Mouse (Mus musculus): Measurements from ENCODE around the gene Gm14409.
"Not testable (repeated sequence)": the region's sequence is repeated elsewhere in the genome, so short reads cannot be mapped to it uniquely, and the experiment has no call there.

Gm14409 gene

DNA sequence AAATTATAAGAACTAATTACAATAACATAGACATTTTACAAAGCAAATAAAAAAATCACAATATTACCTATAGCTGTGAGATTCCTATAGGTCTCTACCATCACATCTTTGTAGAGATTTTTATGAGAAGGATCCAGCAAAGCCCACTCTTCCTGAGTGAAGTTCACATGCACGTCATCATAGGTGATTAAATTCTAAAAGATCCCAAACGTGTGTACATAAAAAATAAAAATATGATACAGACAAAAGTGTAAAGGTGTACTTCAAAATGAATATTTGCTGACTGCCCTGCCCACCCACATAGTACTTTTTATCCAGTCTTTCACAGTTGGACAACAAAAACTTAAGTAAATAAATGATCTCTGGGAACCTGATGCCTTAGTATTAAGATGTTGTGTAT lies at the start of gene Gm14409:
Gene Gm14409, minus strand, starts transcription at position 101 of the 400 bp plus-strand sequence.
- DNase-seq (ENCODE audit: low read depth in 2 of 2, low spot score in 2 of 2), result not testable (repeated sequence)

DNA sequence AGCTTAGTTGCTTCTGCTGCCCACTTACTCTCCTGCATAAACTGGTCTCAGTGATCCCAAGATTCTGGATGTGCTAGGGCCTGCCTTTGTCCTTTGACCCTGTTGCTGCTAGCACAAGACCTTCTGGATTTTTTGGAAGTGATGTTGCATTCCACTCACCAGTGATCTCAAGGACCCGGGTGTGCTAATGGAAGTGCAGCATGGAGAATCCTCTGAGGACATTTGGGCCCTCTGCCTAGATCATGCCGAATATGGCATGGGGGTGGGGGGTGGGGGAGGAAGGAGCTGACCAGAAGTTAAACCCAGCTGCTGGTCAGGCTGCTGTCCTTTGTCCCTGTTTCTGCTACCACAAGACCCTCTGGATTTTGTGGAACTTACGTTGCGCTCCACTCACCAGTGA lies 42.8 kb upstream of the Gm14409 start:
- not testable (repeated sequence) for DNase-seq (ENCODE audit: low read depth in 2 of 2, low spot score in 2 of 2)

DNA sequence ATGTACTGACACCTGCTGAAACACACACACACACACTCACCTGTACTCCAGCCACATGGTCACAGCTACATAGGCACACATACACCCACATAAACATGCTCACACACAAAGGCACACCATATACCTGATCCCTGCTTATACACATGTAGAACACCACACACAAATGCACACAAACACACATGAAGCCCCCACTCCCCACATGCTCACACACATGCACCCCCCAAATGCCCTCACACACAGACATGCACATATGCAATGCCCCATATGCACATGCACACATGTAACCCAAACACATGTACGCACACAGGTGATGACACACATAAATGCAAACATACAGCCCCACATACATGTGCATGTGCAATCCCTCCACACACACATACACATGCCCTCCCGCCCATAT lies 38.1 kb upstream of the Gm14409 start:
- DNase-seq (ENCODE audit: low read depth in 2 of 2, low spot score in 2 of 2), result not testable (repeated sequence)

DNA sequence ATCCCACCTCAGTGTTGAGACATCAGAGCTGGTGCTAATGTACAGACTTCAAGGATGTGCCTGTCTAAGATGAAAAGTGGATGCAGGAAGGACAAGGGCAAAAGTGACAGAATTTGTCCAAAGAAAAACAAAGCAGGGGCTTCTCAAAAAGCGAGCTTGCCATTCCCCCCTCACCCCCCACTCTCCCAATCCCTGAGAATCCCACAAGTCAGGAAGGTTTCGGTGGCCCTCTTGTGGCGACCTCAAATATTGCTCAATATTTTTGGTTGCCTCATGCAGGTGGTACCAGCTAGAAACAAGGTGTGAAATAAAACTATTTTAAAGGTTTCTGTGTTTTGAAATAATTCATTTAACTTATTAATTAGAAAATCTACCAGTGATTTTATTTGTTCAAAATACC lies 16.9 kb upstream of the Gm14409 start:
- DNase-seq (ENCODE audit: low read depth in 2 of 2, low spot score in 2 of 2), result not testable (repeated sequence)

DNA sequence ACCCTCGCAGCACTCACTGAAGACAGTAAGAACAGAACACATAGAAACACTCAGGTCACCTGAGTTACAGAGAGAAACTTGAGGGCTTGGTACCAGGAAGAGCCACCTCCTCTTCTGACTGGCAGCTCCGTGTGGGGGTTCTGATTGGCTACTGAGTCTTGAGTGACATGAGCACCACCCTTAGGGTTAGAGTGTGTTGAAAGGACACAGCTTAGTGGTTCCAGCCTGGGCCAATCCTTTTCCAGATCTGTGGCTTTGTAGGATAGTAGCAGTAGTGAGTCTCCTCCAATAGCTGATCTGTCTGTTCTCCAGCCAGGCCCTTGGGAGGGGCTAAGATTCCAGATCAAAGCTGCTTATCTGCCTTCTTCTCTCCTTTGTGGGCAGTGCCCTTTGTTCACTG lies 10.9 kb upstream of the Gm14409 start:
- not testable (repeated sequence) for DNase-seq (ENCODE audit: low read depth in 2 of 2, low spot score in 2 of 2)

DNA sequence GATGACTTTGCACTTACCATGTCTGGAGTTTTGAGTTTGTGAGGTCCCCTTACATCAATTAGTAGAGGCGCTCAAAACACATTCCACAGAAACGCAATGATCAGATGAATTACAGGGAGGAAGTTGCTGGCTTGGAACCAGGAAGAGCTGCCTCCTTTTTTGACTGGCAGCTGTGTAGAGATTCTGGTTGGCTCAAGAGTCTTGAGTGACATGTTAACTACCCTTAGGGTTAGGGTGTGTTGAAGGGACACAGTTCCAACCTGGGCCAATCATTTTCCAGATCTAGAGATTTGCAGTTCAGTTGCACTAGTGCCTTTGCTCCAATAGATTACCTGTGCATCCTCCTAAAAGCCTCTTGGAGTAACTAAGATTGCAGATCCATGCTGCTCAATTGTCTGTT lies 5.4 kb upstream of the Gm14409 start:
- not testable (repeated sequence) for DNase-seq (ENCODE audit: low read depth in 2 of 2, low spot score in 2 of 2)

DNA sequence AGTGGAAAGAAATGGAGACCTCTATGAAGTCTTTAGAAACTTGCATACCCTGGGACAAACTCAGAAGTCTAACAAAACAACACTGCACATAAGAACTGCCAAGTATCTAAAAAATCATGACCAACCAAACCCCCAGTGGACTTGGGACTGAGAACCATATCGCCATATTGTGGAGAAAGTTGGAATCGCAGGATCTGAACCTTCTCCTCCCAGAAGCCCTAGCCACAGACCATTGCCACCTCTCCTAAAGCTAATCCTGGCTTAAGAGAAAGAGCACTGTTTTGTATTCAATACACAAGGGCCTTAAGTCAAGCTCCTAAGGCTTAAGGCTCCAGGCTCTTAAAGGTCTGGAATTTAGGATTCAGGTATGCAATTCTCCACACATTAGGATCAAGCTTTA lies 19.4 kb downstream of the Gm14409 start:
- not testable (repeated sequence) for DNase-seq (ENCODE audit: low read depth in 2 of 2, low spot score in 2 of 2)

DNA sequence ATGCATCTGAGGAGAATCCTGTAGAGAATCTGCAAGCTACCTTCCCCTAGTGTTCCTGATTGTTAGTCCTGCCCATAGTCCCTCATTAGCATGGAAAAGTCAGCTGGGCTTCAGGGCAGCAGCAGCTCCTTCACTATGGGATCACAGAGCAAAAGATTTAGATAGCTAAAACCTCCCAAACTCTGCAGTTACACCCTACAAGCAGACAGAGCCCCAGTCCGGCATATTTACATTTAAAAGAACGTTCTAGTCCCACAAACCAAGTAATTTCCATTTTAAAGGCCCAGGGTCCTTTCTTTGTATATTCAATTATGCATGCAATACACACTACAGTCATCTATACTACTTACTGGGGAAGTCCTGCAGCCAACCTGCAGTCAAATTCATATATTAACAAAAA lies 36.4 kb downstream of the Gm14409 start:
- not testable (repeated sequence) for DNase-seq (ENCODE audit: low read depth in 2 of 2, low spot score in 2 of 2)

All from CD8-positive naive resting alpha-beta T cell, adult 2 months (primary cell).